Mouse (Mus musculus) right cerebral cortex, postnatal 14 days (tissue): ENCODE data around the gene P2rx7.

Source experiments
- DNase-seq: peaks from one replicate; pipeline ENCODE4 v3.0.0; 2022

Gene P2rx7

GRCm38 (mm10) chr5:122643701-122644100 lies at the start of gene P2rx7:
Gene P2rx7 (plus strand): TSS chr5:122643911.
- DNase-seq, result peak; percentile 63

DNA sequence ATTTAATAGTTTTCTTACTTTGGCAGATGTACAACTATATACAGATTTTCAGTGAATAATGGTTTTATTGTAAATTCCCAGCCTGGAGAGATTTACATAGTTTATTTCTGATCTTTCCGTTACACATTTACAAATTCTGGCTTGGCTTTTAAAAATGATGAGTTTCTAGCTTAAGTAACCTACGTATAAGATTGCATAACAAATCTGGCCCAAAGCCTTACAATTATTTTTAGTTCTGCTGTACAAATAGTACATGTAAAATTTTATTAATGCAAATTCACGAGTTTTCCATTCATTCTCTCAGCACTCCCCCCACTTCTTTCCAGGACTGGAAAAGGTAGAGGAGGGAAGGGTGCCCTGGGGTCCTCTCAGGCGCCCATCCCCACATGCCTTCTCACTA lies 48.2 kb upstream of the P2rx7 start:
- no peak for DNase-seq

- DNase-seq, result no peak
Measured at GRCm38 (mm10) chr5:122602233-122602632, 41.5 kb upstream of the P2rx7 start.

GRCm38 (mm10) chr5:122604894-122605293 lies 38.8 kb upstream of the P2rx7 start:
- no peak for DNase-seq

DNA sequence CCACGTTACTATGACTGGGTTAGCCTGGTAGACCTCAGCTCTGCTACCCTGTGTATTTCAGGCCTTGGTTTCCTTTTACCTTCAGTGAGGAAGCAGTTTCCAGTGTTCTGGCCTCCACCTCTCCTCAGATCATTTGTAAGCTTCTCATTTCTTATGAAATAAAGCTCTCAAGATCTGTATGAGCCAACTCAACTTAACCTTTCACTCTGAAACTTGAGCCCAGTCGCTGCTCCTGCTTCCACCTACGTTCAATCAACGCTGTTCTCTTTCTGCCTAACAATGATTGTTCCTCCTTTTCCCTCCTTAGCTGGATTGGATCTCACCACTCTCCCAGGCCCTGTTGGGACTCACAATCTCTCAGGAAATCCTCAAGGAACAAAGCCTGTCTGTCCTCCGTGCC lies 32.1 kb upstream of the P2rx7 start:
- DNase-seq, result no peak

DNA sequence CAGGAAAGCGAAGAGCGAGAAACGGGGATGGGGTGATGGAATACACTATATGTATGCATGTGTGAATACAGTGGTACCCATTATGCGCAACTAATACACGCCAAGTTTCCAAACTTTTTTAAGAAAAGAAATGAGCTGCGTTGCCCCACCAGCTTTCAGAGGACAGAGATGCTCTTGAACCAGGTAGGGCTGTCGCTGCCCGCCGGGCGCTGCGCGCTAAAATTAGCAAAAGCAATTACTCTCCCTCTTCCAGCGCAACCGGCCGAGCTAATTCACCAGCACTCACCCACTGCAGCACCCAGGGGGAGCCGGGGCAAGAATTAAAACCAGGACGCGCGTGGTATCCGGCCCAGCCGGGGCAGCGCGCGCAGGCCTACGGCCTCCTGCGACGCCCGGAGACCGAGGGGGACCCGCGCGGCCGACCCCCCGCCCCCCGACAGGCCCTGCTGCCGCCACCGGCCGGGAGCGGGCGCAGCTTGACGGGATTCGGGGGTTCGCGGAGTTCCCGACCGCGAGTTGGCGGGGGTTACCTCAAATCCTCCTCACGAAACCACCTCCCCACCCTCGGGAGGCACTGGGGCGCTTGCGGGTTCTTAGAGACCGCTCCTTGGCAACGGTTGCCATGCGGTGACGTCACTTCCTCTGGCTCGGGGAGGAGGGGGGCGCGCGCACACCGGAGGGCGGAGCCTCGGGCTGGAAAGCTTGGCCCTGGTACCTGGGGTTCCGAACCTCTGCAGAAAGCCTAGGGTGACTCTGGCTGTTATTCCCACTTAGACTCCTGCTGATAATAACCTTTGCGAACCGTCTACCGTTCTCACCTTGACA lies 29.6 kb upstream of the P2rx7 start, which contains the start of gene Ift81:
Gene Ift81, minus strand, starts transcription at position 611 of the 825 bp plus-strand sequence.
- peak; percentile 99 for DNase-seq

GRCm38 (mm10) chr5:122617718-122618117 lies 26.0 kb upstream of the P2rx7 start:
- DNase-seq, result no peak

GRCm38 (mm10) chr5:122619686-122620296 lies 23.9 kb upstream of the P2rx7 start:
- DNase-seq, result no peak

- no peak for DNase-seq
Measured at GRCm38 (mm10) chr5:122621376-122621886, 22.3 kb upstream of the P2rx7 start.

DNA sequence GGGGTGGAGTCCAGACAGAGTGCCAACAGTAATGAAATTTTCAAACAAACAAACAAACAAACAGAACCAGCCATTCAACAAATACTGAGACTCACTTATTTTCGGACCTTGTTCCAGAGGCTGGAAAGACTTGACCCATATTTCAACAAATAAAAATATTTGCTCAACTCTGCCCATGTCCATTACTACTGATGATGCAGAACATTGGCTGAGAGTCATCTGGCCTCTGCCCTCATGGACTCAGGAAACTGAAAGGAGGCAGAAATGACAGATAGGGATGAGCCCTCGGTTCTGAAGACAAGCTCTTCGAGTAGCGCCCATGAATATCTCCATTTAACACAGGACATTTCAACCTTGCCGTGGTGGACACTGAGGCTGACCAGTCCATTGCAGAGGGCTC lies 21.2 kb upstream of the P2rx7 start:
- no peak for DNase-seq

DNA sequence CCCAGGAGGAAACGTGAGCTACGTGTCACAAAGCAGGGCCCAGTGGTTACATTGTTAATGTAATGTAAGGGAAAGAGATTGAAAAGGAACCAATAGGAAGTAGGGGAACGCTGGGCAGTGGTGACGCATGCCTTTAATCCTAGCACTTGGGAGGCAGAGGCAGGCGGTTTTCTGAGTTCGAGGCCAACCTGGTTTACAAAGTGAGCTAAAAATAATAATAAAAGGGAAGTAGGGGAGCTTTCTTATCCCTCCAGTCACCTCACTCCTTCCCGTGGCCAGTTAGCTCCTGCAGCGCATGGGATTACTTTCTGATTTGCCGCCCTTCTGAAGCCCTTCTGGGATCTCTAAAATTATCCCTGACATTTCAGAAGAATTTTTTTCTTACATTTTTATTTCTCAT lies 19.9 kb upstream of the P2rx7 start:
- no peak for DNase-seq

DNA sequence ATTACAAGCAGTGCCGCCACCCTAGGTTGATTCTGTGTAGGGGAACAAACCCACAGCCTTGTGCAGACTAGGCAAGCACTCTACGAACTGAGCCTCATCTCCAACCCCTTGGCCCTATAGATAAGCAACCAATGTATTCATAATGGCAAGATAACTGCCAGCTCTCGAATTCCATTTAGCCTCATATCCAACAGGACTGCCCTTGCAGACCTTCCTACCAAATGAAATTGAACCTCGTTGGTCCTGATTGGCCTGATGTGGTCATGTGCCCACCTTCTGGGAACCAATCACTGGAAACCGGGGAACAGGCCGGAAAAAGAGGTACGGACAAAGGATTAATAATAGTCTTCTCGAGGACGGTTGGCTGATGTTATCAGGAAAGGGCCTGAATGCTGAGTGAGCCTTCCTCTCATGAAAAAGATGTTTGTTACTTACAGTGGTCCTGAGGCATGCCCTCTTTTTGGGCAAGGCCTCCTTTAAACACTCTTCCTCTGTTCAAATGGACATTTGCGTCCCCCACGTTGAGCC lies 18.7 kb upstream of the P2rx7 start:
- DNase-seq, result no peak

- no peak for DNase-seq
Measured at GRCm38 (mm10) chr5:122625565-122626252, 18.0 kb upstream of the P2rx7 start.

- peak; percentile 95 for DNase-seq
Measured at GRCm38 (mm10) chr5:122627243-122627642, 16.5 kb upstream of the P2rx7 start.

DNA sequence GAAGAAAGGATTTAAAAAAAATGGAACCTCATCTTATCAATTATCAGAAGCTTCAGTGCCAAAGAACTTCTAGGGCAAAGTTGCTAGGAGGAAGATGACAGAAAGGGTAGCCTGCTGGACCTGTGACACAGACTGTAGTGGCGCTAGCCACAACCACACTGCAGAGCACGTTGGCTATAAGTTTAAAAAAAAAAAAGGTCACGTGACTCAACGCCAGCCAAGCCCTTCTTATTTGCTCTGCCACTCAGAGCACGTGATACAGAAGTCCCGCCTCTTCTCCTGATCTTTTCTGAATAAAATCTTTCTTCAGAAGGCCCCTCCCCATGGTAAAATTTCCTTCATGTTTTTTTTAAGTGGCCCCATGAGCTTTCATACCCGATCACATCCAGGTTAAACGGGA lies 8.5 kb upstream of the P2rx7 start:
- DNase-seq, result no peak

- no peak for DNase-seq
Measured at GRCm38 (mm10) chr5:122636308-122636707, 7.4 kb upstream of the P2rx7 start.

DNA sequence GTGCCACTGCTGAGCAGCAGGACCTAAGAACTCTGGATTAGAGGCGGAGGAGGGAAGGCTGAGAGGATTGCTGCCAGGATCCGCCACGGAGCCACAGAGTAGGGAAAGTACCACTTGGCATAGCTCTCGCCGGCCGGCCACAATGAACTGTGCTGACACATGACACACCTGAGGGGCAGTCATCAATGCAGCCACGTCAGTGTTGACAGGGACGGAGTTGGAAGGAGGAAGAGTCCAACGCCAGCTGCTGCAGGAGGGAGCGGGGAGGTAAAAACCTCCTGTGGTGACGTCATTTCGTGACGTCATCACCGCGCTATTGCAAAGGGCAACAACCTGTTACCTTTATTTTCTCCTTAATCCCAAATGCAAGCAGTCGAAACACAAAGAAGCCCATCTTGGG lies 6.8 kb upstream of the P2rx7 start:
- no peak for DNase-seq

- no peak for DNase-seq
Measured at GRCm38 (mm10) chr5:122638296-122638695, 5.4 kb upstream of the P2rx7 start.

GRCm38 (mm10) chr5:122639517-122639916 lies 4.2 kb upstream of the P2rx7 start:
- no peak for DNase-seq

- DNase-seq, result no peak
Measured at GRCm38 (mm10) chr5:122639986-122640385, 3.7 kb upstream of the P2rx7 start.

GRCm38 (mm10) chr5:122644111-122644607 lies 448 bp downstream of the P2rx7 start:
- DNase-seq, result no peak

GRCm38 (mm10) chr5:122645290-122645689 lies 1.6 kb downstream of the P2rx7 start:
- DNase-seq, result no peak

DNA sequence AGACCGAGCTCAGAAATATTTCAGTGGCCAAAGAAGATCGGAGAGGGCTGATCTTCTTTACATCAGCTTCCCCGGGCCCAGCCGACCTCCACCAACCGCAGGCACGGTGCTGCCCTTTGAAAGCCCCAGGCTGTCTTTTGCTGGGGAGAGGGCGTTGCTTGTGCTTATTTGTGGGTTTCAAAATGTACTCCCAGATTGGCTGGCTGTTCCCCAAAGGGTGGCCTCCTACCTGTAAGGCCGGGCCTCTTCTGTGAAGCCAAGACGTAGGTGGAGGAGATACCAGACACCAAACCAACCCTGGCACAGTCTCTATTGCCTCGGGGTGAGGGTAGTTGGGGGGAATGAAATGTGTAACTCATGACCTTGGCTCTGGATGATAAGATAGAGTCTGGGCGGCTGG lies 2.3 kb downstream of the P2rx7 start:
- no peak for DNase-seq
